Mouse (Mus musculus) retina, embryonic 14.5 days (tissue): Measurements from ENCODE around the gene Gm29735.
A peak's percentile ranks its signal among the peaks of the same experiment; 100 is the strongest.
"Not testable (repeated sequence)": the region's sequence is repeated elsewhere in the genome, so short reads cannot be mapped to it uniquely, and the experiment has no call there.

Experiments used
- DNase-seq: peaks from one replicate; pipeline ENCODE4 v3.0.0-alpha.2; 2015; ENCODE audit warnings: low spot score

Gm29735 gene

DNA sequence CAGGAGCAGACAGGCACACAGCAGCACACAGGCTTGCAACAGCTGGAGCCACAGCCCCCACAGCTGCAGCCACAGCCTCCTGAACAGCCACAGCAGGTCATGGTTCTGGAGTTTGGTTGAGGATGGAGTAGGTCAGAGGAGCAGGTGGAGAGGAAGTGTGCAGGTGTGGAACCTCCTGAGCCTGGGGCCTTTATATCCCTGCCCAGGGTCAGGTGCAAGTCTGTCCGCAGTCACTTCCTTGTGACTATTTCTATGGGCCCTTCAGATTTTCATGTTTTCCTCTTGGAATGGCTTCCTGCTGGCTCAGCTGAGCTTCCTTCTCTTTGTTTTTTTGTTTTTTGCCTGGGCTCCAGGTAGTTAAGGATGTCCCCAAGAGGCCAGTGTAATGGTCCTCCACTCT is 36.3 kb downstream of the Gm29735 start, which contains the start of gene Gm45618:
Gene Gm45618, minus strand, starts transcription at position 101 of the 400 bp plus-strand sequence.
- DNase-seq, result not testable (repeated sequence)

DNA sequence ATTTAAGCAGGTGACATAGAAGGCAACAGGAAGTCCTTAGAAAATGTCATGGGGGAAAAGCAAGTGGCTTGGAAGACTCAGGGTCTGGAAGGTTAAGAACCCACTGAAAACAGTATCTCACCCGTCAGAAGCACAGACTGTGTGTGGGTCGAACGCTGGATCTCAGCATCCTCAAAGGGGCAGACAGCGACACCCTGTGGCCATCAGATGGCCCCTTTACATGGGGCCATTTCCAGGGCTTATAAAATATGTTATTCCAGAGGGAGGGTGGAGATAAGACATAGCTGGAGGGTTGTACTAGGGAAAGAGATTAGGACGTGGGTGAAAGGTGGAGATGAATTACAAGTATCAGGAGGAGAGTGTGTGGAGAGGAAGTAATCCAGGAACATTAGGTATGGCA is 37.3 kb downstream of the Gm29735 start:
- peak; percentile 44 for DNase-seq
